In the genomic region with DNA sequence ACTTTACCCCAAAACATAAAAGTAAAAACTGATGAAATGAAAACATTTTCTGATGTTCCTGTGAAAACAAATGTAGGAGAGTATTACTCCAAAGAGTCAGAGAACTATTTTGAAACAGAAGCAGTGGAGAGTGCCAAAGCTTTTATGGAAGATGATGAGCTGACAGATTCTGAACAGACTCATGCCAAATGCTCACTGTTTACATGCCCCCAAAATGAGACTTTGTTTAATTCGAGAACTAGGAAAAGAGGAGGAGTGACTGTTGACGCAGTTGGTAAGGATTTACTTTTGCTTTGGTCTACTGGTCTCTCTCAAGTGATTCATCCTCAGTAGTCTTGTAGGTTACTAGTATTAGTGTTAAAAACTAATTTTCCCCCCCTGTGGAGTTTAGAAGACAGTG, we compare ENCODE assay signal across 20 mouse cellular contexts. TPM values are rescaled to one million over a fixed set of nuclear protein-coding genes. Genes with fewer than 3 reads are reported as not detected.
"Had no signal": no experiment of that assay in that cellular context is flagged by ENCODE, and none has a peak within 500 bp of the region (broad histone marks: within the 10 kb centered on the region; RNA-seq: fewer than 3 reads in every experiment).

No protein-coding gene starts in this region.

- H3K4me3 ChIP-seq: limb, embryonic 15.5 days; liver, embryonic 13.5 days; megakaryocyte, embryonic 14.5 days; neural tube, embryonic 13.5 days had no signal

- H3K9ac ChIP-seq: limb, embryonic 15.5 days; liver, embryonic 13.5 days; neural tube, embryonic 13.5 days had no signal

- H3K27ac ChIP-seq: kidney, postnatal 0 days; limb, embryonic 15.5 days; liver, embryonic 13.5 days; macrophage; neural tube, embryonic 13.5 days had no signal

- H3K27me3 ChIP-seq: limb, embryonic 15.5 days; liver, embryonic 13.5 days; megakaryocyte, embryonic 14.5 days; neural tube, embryonic 13.5 days had no signal

- ATAC-seq: midbrain, embryonic 16.5 days had no signal

- H3K4me2 ChIP-seq: limb, embryonic 15.5 days; liver, embryonic 13.5 days; midbrain, embryonic 11.5 days; neural tube, embryonic 13.5 days had no signal

- H3K9me3 ChIP-seq: limb, embryonic 15.5 days; megakaryocyte, embryonic 14.5 days had no signal

- H3K4me1 ChIP-seq: limb, embryonic 15.5 days; liver, embryonic 13.5 days; megakaryocyte, embryonic 14.5 days; neural tube, embryonic 13.5 days had no signal

- DNase-seq: kidney, adult 11 months; kidney, adult 9 months; kidney, postnatal 36 days; layer of hippocampus, adult 9-11 months; layer of hippocampus, postnatal 36 days; liver, embryonic 13.5 days; retina, postnatal 1 day; right cerebral cortex, postnatal 4 days; spleen, adult 18-20 months; thymus, adult 18-20 months; thymus, postnatal 14 days had no signal

RNA-seq across cellular contexts. Expression of gene Zar1l, which starts 25.2 kb away (rescaled TPM):
- polyA plus RNA-seq: kidney, postnatal 0 days; limb, embryonic 11.5 days; limb, embryonic 15.5 days; liver, embryonic 13.5 days; macrophage; midbrain, embryonic 11.5 days; midbrain, embryonic 16.5 days; neural tube, embryonic 13.5 days; stomach, embryonic 14.5 days had no signal
